Mouse (Mus musculus): ENCODE measurements around the gene Dand5.

The Dand5 gene

DNA sequence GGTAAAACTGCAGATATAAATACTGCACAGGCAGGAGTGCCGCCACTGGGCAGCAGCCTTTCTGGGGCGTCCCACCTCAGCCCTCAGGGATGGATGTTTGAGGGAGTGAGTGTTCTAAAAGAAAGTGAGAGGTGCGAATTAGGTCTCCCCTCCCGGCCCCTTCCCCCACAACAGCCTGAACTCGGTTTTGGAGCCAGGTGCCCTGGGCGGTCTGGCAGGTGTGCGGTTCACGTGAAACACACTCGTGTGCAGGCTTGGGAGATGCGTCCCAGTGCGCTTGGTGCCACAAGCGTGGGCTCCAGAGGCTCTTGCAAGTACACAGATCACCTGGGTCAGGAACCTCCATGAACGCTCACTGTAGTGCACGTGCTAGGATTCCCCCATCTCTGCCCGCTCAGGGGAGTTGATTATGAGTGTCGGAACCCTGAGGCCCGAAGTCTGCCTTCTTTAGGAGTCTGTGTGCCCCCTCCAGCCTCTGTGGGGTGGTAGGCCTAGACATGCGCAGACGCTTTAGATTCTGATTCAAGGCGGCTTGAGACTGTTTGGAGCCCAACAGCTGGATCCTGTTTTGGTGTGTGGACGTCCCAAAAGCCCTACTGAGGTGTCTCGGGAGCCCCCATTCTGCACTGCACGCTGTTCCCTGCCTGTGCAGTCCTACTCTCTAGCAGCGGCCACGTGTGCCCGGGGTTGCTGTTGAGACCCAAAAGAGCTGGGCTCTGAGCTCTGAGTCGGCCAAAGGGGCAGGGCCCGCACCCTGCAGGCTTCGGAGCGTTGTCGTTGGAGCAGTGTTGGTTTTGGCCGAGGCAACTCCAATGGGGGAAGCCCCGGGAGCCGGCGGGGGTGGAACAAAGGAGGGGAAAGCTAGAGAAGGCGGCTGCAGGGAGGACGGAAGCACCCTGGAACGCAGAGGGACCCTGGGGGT lies 36.6 kb downstream of the Dand5 start:
- no peak for DNase-seq (ENCODE audit: low read depth, low spot score)
- Histone ChIP-seq H3K27me3 (ENCODE audit: control insufficient read depth, insufficient read depth, low read length, poor library complexity, severe bottlenecking) (no peaks in the 10 kb centered on the region), H3K36me3 (ENCODE audit: control insufficient read depth, insufficient read depth, low read length, poor library complexity, severe bottlenecking) (no peaks in the 10 kb centered on the region)

DNA sequence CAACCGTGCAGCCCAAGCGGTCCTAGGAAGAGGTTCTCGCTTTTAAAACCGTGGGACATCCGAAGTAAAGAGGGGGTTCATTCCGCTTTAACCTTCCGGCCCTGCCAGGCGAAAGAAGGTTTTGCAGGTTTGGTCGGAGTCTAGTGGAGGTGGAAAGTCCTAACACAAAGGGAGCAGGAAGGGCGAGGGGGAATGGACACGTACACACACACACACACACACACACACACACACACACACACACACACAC lies 37.2 kb downstream of the Dand5 start:
- H3K36me3 ChIP-seq (ENCODE audit: control insufficient read depth, insufficient read depth, low read length, poor library complexity, severe bottlenecking) = no peaks in the 10 kb centered on the region
- DNase-seq (ENCODE audit: low read depth, low spot score) = no peak
- H3K27me3 ChIP-seq (ENCODE audit: control insufficient read depth, insufficient read depth, low read length, poor library complexity, severe bottlenecking) = no peaks in the 10 kb centered on the region

DNA sequence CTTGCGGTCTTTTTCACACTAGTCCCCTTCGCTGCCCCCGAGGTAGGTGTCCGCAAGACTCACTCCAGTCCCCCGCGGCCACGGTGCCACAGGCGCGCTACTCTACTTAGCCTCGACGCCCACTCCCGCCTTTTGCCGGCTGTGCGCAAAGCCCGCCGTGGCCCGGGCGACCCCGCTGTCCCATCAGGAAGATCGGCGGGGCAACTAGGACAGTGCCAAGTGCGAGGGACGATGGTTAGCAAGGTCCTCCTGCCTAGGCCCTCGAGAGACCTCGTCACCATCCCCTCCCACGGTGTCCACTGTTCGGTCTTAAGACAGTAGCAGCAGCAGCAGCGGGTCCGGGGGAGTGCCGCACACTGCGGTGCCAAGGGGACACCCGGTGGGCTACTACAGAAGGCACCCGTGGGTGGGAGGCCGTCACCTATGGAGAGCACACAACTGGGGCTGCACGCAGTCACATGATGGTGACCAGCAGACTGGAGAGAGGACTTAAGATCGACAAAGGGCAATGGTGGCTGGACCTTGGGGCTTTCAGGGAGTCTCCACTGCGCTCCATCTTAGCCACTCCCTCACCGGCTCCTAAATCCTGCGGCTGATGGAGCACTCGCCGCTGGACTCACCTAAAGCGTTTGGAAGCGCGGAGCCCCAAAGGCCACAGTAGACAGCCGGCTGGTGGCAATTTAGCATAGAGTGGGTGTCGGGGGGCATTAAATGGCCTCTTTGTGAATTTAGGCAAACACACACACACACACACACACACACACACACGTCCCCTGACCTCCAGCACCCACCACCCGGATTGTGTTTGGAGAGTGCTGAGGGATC lies 37.7 kb downstream of the Dand5 start:
- DNase-seq (ENCODE audit: low read depth, low spot score) = no peak
- Histone ChIP-seq H3K36me3 (ENCODE audit: control insufficient read depth, insufficient read depth, low read length, poor library complexity, severe bottlenecking) (no peaks in the 10 kb centered on the region), H3K27me3 (ENCODE audit: control insufficient read depth, insufficient read depth, low read length, poor library complexity, severe bottlenecking) (no peaks in the 10 kb centered on the region)

DNA sequence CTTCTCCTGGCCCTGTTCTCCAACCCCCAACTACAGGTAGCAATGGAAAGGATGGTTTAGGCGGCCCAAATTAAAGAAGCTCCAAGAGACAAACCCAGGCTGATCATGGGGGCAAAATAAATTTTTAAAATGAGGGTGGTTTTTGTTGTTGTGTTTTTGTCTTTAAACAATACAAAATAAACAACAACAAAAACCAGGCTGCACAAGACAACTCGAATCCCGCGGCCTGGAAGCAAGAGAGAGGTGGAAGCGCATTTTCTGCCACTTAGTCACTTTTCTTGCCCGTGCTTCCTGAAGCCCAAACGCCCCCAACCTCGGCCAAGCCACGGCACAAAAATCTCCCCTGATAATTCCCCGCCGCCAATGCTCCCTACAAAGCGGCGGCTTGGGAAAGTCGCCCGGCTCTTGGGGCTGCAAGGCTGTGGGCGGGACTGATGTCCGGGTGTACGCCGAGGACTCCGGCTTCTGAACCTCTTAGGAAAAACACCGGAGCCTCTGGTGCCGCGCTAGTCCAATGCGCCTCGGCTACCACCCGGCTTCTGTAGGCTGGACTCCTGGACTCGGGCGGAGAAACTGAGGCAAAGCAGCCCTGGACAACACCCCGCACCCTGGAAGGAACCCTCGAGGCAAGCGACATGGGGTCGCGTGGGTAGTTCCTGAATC lies 38.6 kb downstream of the Dand5 start:
- no peaks in the 10 kb centered on the region for H3K36me3 ChIP-seq (ENCODE audit: control insufficient read depth, insufficient read depth, low read length, poor library complexity, severe bottlenecking)
- DNase-seq (ENCODE audit: low read depth, low spot score) = no peak
- H3K27me3 ChIP-seq (ENCODE audit: control insufficient read depth, insufficient read depth, low read length, poor library complexity, severe bottlenecking) = no peaks in the 10 kb centered on the region

DNA sequence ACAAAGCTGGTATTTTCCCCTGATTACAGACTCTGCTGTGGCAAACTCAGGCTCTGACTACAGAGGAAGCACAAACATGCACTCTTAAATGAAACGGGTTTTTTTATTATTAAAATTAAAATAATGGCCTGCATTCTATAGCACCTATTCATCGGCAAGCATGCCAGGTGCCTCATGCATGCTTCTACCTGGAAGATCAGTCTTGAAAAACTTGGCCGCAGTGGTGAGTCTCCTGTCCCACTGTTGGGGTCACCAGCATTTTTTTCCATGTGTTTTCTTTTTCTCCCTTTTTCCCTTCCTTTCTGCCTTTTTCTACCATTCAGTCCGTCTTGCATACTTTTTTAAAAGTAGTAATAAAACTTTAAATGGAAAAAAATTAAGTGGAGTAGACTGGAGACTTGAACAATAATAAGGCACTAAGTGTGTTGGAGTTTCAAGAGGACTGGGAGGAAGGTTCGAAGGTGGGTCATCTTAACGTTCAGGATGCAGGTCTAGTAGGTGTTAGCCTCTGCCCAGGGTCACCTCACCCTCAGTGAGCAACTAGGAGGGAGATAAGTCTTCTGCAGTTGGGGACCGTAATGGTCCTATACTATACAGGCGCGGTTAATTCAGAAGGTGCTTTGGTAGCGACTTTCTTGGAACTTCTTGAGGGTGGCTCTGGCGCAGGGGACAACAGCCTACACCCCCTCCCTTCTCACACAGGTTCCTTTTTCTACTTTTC lies 39.3 kb downstream of the Dand5 start:
- Histone ChIP-seq H3K27me3 (ENCODE audit: control insufficient read depth, insufficient read depth, low read length, poor library complexity, severe bottlenecking) (no peaks in the 10 kb centered on the region), H3K36me3 (ENCODE audit: control insufficient read depth, insufficient read depth, low read length, poor library complexity, severe bottlenecking) (no peaks in the 10 kb centered on the region)
- no peak for DNase-seq (ENCODE audit: low read depth, low spot score)

DNA sequence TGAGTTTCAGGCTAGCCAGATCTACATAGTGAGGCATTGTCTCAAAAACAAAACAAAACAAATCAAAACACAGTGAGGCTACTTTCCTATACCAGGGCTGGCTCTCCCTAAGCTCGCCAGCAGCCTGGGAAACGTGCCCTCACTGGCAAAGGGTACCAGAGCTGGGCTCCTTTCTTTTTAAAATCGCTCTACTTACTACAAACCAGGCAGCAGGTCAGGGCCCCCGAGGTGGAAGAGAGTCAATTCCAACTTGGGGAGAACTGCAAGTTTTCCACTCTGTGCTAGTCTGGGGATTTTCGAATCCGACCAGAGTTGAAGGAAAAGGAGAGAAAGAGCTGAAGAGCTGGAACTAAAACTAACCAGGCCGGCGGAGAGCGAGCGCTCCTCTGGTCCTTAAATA lies 39.9 kb downstream of the Dand5 start:
- Histone ChIP-seq H3K27me3 (ENCODE audit: control insufficient read depth, insufficient read depth, low read length, poor library complexity, severe bottlenecking) (no peaks in the 10 kb centered on the region), H3K36me3 (ENCODE audit: control insufficient read depth, insufficient read depth, low read length, poor library complexity, severe bottlenecking) (no peaks in the 10 kb centered on the region)
- DNase-seq (ENCODE audit: low read depth, low spot score) = no peak

DNA sequence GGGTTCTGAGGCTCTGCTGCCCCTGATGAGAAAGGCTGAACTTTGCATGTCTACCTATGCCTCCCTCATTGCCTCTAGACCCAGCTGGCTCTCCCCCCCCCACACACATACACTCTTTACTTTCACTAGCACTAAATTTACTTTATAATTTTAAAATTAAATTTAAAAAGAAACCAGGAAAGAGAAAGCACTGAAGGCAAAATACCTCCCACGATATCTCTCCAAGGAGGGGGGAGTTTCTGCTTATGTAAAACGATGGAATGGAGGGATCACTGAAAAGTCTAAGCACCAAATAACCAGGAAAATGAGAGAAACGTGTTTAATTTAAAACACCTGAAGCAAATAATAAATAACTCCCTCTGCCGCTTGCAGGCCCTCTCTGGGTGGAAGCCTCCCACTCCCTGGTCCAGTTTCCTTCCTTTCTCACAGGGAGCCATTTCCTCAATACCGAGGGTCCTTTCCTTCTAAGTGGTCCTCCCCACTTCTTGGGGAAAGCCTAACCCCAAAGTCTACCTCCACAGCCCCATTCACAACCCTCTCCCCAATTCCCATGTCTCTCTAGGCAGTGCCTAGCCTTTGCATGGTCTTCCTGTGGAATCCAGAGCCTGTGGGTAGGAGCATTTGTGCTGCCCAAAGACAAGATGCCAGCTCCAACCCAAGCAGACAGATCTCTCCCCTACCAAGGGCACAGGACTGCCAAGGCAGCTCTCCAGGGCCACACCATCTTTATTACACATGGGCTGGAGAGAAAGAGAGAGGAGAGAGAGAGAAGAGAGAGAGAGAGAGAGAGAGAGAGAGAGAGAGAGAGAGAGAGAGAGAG lies 40.7 kb downstream of the Dand5 start:
- H3K36me3 ChIP-seq (ENCODE audit: control insufficient read depth, insufficient read depth, low read length, poor library complexity, severe bottlenecking) = no peaks in the 10 kb centered on the region
- no peaks in the 10 kb centered on the region for H3K27me3 ChIP-seq (ENCODE audit: control insufficient read depth, insufficient read depth, low read length, poor library complexity, severe bottlenecking)
- no peak for DNase-seq (ENCODE audit: low read depth, low spot score)

DNA sequence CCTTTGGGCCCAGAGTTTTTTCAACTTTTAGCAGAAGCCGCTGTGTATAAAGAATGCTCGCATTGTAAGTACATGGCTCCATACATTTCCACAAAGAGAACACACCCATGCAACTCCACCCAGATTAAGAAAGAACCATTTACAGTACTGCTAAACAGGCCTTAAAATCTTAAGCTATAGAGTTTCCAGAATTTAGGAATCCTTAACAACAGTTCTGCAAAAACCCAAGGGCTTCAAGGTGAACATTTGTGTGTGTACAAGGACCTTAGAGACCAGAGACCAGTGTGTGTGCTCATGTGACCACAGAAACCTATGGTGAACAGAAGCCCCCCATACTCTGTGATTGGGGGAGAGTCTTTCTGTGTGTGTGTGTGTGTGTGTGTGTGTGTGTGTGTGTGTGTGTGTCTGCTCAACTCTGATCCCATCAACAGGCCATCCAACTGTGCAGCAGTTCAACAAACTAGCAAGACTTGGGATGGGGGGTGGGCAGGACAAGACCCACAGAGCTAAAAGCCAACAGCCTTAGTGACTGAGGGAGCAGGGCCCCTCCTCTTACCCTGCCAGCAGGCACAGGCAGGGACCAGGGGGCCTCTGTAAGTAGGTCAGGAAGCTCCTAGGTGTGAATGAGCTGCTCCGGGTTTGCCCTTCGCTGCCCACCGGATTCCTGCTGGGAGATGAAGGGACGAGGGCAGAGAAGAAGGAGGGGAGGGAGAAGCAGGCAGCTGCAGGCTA lies 41.5 kb downstream of the Dand5 start:
- Histone ChIP-seq H3K27me3 (ENCODE audit: control insufficient read depth, insufficient read depth, low read length, poor library complexity, severe bottlenecking) (no peaks in the 10 kb centered on the region), H3K36me3 (ENCODE audit: control insufficient read depth, insufficient read depth, low read length, poor library complexity, severe bottlenecking) (no peaks in the 10 kb centered on the region)
- no peak for DNase-seq (ENCODE audit: low read depth, low spot score)

DNA sequence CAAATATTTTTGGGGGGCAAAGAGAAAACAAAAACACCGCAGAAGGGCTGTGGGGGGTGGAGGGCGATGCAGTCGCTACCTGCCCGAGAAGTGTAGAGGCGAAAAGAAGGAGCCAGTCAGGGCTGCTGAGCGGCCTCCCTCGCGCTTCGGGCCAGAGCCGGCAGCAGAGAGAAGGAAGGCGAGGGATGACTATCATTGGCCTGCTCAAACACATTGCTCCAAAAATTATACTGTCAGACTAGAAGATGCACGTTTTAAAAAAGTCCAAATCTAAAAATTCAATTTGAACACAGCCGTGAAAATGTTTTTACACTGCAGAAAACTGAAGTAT lies 42.4 kb downstream of the Dand5 start:
- no peaks in the 10 kb centered on the region for H3K36me3 ChIP-seq (ENCODE audit: control insufficient read depth, insufficient read depth, low read length, poor library complexity, severe bottlenecking)
- DNase-seq (ENCODE audit: low read depth, low spot score) = no peak
- H3K27me3 ChIP-seq (ENCODE audit: control insufficient read depth, insufficient read depth, low read length, poor library complexity, severe bottlenecking) = no peaks in the 10 kb centered on the region

DNA sequence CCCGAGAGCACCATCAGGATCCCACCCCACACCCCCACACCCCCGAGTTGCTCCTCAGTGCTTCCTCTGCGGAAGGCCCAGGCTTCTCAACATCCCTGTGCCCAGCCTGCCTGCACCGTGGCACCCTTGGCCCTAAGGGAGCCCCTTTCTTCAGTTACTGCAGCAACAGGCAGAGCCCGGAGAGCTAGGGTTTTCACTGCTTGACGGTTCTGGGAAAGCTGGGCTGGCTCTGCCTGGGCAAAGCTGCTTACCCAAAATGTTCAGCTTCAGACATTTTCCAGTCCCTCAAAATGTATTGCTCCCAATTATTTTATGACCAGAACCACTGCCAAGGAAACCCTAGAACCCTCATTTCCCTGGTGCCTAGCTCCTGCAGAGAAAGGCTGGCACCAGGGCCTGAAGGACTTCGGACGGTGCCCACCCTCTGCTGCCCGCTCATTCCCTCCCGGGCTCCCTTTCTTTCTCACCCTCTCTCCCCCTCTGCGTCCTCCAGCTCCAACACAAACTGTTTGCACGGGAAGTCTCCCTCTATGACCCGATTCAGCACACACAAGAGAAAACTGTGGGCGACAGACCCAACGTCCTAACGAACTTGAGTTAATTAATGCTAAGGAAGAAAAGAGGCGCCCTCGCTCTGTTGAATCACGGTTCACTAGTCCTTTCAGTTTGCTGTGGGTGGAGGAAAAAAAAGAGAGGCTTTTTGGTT lies 43.0 kb downstream of the Dand5 start:
- no peaks in the 10 kb centered on the region for H3K27me3 ChIP-seq (ENCODE audit: control insufficient read depth, insufficient read depth, low read length, poor library complexity, severe bottlenecking)
- DNase-seq (ENCODE audit: low read depth, low spot score) = no peak

DNA sequence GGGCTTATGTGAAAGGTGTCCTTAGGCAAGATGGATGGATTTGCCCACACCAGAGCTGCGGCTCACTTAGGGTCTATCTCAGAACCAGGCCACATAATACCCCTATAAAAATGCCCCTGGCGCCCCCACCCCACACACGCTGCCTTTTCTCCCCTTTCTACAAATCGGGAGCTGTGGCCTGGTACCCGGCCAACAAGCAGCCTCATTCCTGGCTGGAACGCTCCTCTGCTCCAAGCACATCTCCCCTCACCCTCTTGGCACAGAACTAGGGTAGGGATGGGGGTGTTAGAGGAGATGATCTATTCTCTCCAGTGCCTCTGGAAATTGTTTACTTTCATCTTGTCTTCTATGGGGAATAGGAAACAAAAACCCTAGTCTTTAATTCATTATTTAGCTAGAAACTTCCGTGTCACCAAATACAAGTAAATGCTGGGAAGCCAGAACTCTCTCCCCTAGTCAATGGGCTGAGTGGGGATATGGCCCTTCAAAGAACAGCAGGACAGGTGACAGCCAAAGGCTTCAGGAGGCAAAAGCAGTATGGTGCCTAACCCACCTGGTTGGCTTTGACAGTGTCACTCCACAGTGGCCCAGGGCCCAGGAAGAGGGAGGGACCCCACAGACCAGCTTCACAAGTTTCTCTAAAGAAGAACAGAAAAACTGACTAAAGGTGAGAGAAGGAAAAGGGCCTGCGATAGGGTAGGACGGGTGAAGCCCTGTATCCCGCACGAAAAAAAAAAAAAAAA lies 43.8 kb downstream of the Dand5 start:
- no peaks in the 10 kb centered on the region for H3K36me3 ChIP-seq (ENCODE audit: control insufficient read depth, insufficient read depth, low read length, poor library complexity, severe bottlenecking)
- no peaks in the 10 kb centered on the region for H3K27me3 ChIP-seq (ENCODE audit: control insufficient read depth, insufficient read depth, low read length, poor library complexity, severe bottlenecking)
- DNase-seq (ENCODE audit: low read depth, low spot score) = no peak

More for the DNA sequence above, 43.0 kb downstream of the Dand5 start:
- no peaks in the 10 kb centered on the region for H3K36me3 ChIP-seq (ENCODE audit: control insufficient read depth, insufficient read depth, low read length, poor library complexity, severe bottlenecking)

DNA sequence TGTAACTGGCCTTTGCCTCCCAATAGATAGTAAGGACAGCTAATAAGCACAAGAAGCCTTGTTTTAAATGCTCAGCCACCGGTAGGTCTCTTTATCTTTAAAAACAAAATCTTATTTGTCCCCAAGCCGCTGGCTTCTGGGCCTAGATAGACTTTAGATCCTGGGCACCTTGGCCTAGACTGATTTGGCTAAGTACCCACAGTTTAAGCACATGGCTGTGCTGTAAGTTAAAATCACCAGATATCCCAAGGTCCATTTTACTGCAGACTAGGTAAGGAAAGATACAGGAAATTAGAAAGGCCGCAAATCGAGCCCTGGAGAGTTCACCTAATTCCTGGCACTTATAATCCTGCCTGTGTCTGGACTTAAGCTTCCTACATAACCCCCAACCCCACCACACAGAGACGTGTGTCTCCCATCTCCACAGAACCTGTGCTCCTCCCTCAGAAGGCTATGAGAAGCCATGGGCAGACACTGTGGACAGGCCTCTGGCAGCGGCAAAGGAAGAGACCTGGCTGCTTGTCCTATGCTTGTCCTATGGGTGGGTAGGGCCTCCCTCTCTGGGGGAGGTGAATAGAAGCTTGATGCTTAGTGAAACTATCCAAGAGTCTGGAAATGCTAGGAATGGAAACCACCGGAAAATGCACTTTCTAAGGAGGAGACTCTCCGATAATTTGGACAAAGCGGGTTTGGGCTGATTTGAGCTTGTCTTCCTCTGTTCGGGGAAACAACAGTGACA lies 44.6 kb downstream of the Dand5 start:
- no peak for DNase-seq (ENCODE audit: low read depth, low spot score)
- Histone ChIP-seq H3K27me3 (ENCODE audit: control insufficient read depth, insufficient read depth, low read length, poor library complexity, severe bottlenecking) (no peaks in the 10 kb centered on the region), H3K36me3 (ENCODE audit: control insufficient read depth, insufficient read depth, low read length, poor library complexity, severe bottlenecking) (no peaks in the 10 kb centered on the region)

All from splenic B cell, adult 2 months (primary cell).